Mouse (Mus musculus): ENCODE results near the gene Pick1. TPM values are rescaled to one million over a fixed set of nuclear protein-coding genes. Genes with fewer than 3 reads are reported as not detected.

Pick1 gene
- polyA plus RNA-seq, 1 experiment from 2014 or later, result 45.8 TPM

DNA sequence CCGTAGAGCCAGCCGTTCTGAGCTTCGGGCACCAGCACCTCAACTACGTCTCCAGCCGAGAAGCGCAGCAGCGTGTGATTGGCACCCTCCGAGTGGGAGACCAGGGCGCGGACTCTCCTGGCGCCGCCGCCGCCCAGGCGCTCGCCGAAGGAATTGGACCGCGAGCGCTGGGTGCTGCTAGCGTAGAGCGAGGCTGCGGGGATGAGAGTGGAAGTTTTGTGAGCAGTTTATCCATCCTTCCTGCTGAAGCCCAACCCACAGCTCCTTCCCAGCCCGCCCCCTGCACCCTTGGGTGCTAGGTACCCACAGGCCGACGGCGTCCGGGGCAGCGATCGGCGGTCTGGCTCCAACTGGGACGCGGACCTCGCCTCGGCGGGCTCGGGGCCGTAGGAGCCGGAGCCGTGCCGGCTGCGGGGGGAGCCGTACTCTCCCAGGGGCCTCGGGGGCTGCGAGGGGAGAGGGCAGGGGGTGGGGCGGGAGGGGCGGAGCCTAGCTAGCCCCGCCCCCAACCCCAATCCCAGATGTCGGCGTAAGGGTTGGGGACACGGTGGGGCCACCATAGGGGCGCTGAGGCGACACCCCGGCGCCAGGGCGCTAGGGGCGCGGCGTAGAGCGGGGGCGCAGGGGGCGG is 32.2 kb downstream of the Pick1 start:
- peaks cover 35% of the 10 kb centered on the region for H3K27me3 ChIP-seq

DNA sequence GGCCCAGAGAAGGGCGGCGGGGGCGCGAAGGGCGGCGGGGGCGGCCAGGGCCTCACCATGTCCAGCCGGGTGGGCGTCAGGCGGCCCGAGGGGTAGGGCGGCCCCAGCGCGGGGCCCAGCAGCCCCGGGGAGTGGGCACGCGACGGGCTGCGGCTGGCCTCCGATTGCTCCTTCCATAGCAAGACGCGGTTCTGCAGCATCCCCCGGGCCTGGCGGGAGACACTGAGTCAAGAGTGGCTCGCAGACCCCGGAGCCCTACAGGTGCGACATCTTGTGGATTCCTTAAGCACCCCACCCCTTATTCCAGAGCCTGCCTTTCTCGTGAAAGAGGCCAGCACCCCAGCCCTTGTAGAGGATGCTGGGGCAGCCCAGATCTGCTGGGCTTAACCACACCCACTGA is 32.8 kb downstream of the Pick1 start:
- ATAC-seq (ENCODE audit: insufficient number of reproducible peaks, low FRiP score, low TSS enrichment, low read depth), result no peak; the same call in 1 of the 2 replicates
- Histone ChIP-seq H3K4me2 (peak overlapping the region; percentile 100), H3K36me3 (no peaks in the 10 kb centered on the region), H3K4me3 (peak overlapping the region; percentile 63), H3K9ac (peak overlapping the region; percentile 58), H3K27ac (peak overlapping the region; percentile 57), H3K9me3 (no peaks in the 10 kb centered on the region), H3K4me1 (peaks cover 28% of the 10 kb centered on the region), H3K27me3 (peaks cover 35% of the 10 kb centered on the region)
- WGBS, result 0% methylated on average over 15 of the region's 28 CpGs

More for the DNA sequence above, 32.2 kb downstream of the Pick1 start:
- no peaks in the 10 kb centered on the region for H3K9me3 ChIP-seq
- H3K4me3 ChIP-seq, result peak overlapping the region; percentile 63
- no peaks in the 10 kb centered on the region for H3K36me3 ChIP-seq
- WGBS, result 1% methylated on average over 56 of the region's 62 CpGs
- H3K4me1 ChIP-seq, result peaks cover 28% of the 10 kb centered on the region
- peak overlapping the region; percentile 57 for H3K27ac ChIP-seq
- H3K9ac ChIP-seq, result peak overlapping the region; percentile 58
- peak; percentile 57 for ATAC-seq (ENCODE audit: insufficient number of reproducible peaks, low FRiP score, low TSS enrichment, low read depth)
- peak overlapping the region; percentile 100 for H3K4me2 ChIP-seq

DNA sequence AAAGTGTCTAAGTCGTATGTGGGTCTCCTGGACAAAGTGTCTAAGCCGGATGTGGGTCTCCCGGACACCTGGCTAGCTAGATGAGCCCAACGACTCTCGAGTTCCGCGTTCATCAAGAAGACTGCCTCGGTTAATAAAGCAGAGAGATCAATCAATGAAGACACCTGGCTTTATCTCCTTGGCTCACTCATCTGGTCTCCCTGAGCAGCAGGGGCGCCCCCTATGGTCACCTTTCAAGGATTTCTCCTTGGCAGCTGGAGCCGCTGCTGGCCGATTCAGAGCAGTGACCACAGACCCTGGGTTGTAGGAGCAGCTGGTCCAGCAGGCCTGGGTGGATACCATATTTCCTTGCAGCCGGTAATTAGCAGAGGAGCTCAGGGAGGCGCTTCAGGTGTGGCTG is 33.4 kb downstream of the Pick1 start:
- Histone ChIP-seq H3K36me3 (no peaks in the 10 kb centered on the region), H3K9me3 (no peaks in the 10 kb centered on the region), H3K4me1 (peaks cover 28% of the 10 kb centered on the region), H3K4me3 (peak overlapping the region; percentile 63; the same call in 1 of the 2 replicates), H3K27me3 (peaks cover 35% of the 10 kb centered on the region), H3K9ac (no peak overlapping the region), H3K4me2 (peak overlapping the region; percentile 100), H3K27ac (no peak overlapping the region)
- no peak for ATAC-seq (ENCODE audit: insufficient number of reproducible peaks, low FRiP score, low TSS enrichment, low read depth)
- WGBS, result 21% methylated on average over 13 of the region's 13 CpGs

GRCm38 (mm10) chr15:79262786-79263309 is 33.9 kb downstream of the Pick1 start:
- H3K27ac ChIP-seq, result no peak overlapping the region
- H3K4me2 ChIP-seq, result no peak overlapping the region
- 90% methylated on average over 3 of the region's 3 CpGs for WGBS
- ATAC-seq (ENCODE audit: insufficient number of reproducible peaks, low FRiP score, low TSS enrichment, low read depth), result no peak
- H3K27me3 ChIP-seq, result peaks cover 35% of the 10 kb centered on the region
- H3K4me1 ChIP-seq, result peaks cover 28% of the 10 kb centered on the region
- H3K9ac ChIP-seq, result no peak overlapping the region
- H3K36me3 ChIP-seq, result no peaks in the 10 kb centered on the region
- no peaks in the 10 kb centered on the region for H3K9me3 ChIP-seq
- H3K4me3 ChIP-seq, result no peak overlapping the region

GRCm38 (mm10) chr15:79263726-79264125 is 34.8 kb downstream of the Pick1 start:
- WGBS, result 94% methylated on average over 6 of the region's 6 CpGs
- no peaks in the 10 kb centered on the region for H3K36me3 ChIP-seq
- peaks cover 24% of the 10 kb centered on the region for H3K4me1 ChIP-seq
- H3K4me2 ChIP-seq, result no peak overlapping the region
- no peak overlapping the region for H3K9ac ChIP-seq
- H3K9me3 ChIP-seq, result no peaks in the 10 kb centered on the region
- no peak for ATAC-seq (ENCODE audit: insufficient number of reproducible peaks, low FRiP score, low TSS enrichment, low read depth)
- H3K27ac ChIP-seq, result no peak overlapping the region
- H3K27me3 ChIP-seq, result peaks cover 30% of the 10 kb centered on the region
- H3K4me3 ChIP-seq, result no peak overlapping the region

GRCm38 (mm10) chr15:79265384-79265783 is 36.4 kb downstream of the Pick1 start:
- H3K27me3 ChIP-seq, result peaks cover 28% of the 10 kb centered on the region
- no peak overlapping the region for H3K9ac ChIP-seq
- H3K27ac ChIP-seq, result no peak overlapping the region
- no peaks in the 10 kb centered on the region for H3K9me3 ChIP-seq
- no peaks in the 10 kb centered on the region for H3K36me3 ChIP-seq
- no peak overlapping the region for H3K4me2 ChIP-seq
- H3K4me1 ChIP-seq, result peaks cover 24% of the 10 kb centered on the region
- ATAC-seq (ENCODE audit: insufficient number of reproducible peaks, low FRiP score, low TSS enrichment, low read depth), result no peak
- WGBS, result 69% methylated on average over 4 of the region's 4 CpGs
- H3K4me3 ChIP-seq, result no peak overlapping the region

- ATAC-seq (ENCODE audit: insufficient number of reproducible peaks, low FRiP score, low TSS enrichment, low read depth), result no peak
- H3K4me3 ChIP-seq, result no peak overlapping the region
- H3K27me3 ChIP-seq, result peaks cover 19% of the 10 kb centered on the region
- 26% methylated on average over 1 of the region's 1 CpGs for WGBS
- H3K36me3 ChIP-seq, result no peaks in the 10 kb centered on the region
- H3K4me1 ChIP-seq, result peaks cover 11% of the 10 kb centered on the region
- H3K4me2 ChIP-seq, result no peak overlapping the region
- H3K27ac ChIP-seq, result no peak overlapping the region
- H3K9me3 ChIP-seq, result no peaks in the 10 kb centered on the region
- no peak overlapping the region for H3K9ac ChIP-seq
Observed at GRCm38 (mm10) chr15:79268521-79268920, 39.5 kb downstream of the Pick1 start.

- H3K27me3 ChIP-seq, result peaks cover 19% of the 10 kb centered on the region
- no peak overlapping the region for H3K27ac ChIP-seq
- no peak; the same call in 1 of the 2 replicates for ATAC-seq (ENCODE audit: insufficient number of reproducible peaks, low FRiP score, low TSS enrichment, low read depth)
- WGBS, result 1% methylated on average over 33 of the region's 33 CpGs
- peak overlapping the region; percentile 63 for H3K4me2 ChIP-seq
- peak overlapping the region; percentile 33 for H3K4me3 ChIP-seq
- no peak overlapping the region for H3K9ac ChIP-seq
- peaks cover 11% of the 10 kb centered on the region for H3K4me1 ChIP-seq
- H3K36me3 ChIP-seq, result no peaks in the 10 kb centered on the region
- H3K9me3 ChIP-seq, result no peaks in the 10 kb centered on the region
Observed at GRCm38 (mm10) chr15:79270317-79271123, 41.5 kb downstream of the Pick1 start.

DNA sequence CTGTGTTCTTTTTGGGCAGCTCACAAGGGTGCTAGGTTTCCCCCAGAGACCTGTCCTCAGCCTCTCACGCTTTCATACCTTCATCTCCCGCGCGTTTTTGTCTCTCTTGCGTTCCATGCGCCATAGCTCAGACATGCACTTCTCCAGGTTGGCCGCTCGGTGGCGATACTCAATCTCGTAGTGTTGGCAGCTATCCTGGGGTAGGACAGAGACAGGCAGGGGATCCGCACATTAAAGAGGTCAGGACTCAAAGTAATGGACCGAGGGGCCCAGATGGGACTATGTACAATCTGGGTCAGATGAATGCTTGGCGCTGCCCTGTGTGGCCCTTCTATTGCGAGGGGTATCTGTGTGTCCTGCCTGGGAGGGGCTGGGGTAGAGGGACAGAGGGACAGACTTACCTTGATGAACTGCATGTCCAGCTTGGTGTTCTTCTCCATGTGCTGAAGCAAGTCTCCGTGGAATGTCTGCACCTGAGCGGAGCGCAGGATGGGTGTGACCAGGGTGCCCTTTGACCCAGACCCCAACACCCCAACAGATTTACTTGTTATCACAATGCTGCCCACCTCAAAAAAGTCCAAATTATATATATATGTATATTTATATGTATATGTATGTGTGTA is 42.3 kb downstream of the Pick1 start:
- Histone ChIP-seq H3K4me2 (peak overlapping the region; percentile 63), H3K9ac (no peak overlapping the region), H3K27ac (no peak overlapping the region), H3K4me3 (peak overlapping the region; percentile 33; the same call in 1 of the 2 replicates), H3K36me3 (no peaks in the 10 kb centered on the region), H3K9me3 (no peaks in the 10 kb centered on the region), H3K27me3 (peaks cover 19% of the 10 kb centered on the region), H3K4me1 (peaks cover 11% of the 10 kb centered on the region)
- WGBS, result 13% methylated on average over 17 of the region's 17 CpGs
- no peak for ATAC-seq (ENCODE audit: insufficient number of reproducible peaks, low FRiP score, low TSS enrichment, low read depth)

DNA sequence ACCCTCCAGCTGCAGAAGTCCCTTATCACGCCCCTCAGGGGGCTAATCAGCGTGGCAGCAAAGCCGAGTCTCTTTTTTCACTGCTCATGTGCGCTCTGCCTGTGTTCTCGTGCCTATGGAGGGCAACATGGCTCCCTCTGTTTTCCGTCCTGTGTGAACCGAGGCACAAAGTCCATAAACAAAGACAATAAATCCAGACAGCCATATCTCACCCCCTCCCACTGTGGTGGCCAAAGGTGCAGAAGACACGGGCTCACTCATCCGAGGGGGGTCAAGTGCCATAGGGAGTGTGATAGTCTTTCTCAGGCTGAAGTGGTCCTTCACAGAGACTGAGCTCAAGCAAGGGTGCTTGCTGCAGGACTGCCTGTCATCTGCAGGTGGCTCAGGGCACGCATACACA is 44.0 kb downstream of the Pick1 start:
- Histone ChIP-seq H3K4me1 (peaks cover 11% of the 10 kb centered on the region), H3K9me3 (no peaks in the 10 kb centered on the region), H3K27ac (no peak overlapping the region), H3K4me3 (no peak overlapping the region), H3K4me2 (no peak overlapping the region), H3K9ac (no peak overlapping the region), H3K27me3 (peaks cover 19% of the 10 kb centered on the region), H3K36me3 (no peaks in the 10 kb centered on the region)
- 67% methylated on average over 10 of the region's 10 CpGs for WGBS
- ATAC-seq (ENCODE audit: insufficient number of reproducible peaks, low FRiP score, low TSS enrichment, low read depth), result no peak

- no peaks in the 10 kb centered on the region for H3K27me3 ChIP-seq
- no peak overlapping the region for H3K4me2 ChIP-seq
- H3K9ac ChIP-seq, result no peak overlapping the region
- H3K9me3 ChIP-seq, result no peaks in the 10 kb centered on the region
- 55% methylated on average over 10 of the region's 10 CpGs for WGBS
- H3K4me1 ChIP-seq, result peaks cover 9% of the 10 kb centered on the region; the same call in 1 of the 2 replicates
- no peak overlapping the region for H3K4me3 ChIP-seq
- H3K27ac ChIP-seq, result no peak overlapping the region
- ATAC-seq (ENCODE audit: insufficient number of reproducible peaks, low FRiP score, low TSS enrichment, low read depth), result no peak
- no peaks in the 10 kb centered on the region for H3K36me3 ChIP-seq
Observed at GRCm38 (mm10) chr15:79277728-79278127, 48.8 kb downstream of the Pick1 start.
